Mouse (Mus musculus) lung, postnatal 4 days (tissue): ENCODE data around the gene Tmem116.

Experiments used
- DNase-seq, 2 experiments: peaks; one replicate each; pipeline ENCODE4 v3.0.0; 2021

Gene Tmem116

DNA sequence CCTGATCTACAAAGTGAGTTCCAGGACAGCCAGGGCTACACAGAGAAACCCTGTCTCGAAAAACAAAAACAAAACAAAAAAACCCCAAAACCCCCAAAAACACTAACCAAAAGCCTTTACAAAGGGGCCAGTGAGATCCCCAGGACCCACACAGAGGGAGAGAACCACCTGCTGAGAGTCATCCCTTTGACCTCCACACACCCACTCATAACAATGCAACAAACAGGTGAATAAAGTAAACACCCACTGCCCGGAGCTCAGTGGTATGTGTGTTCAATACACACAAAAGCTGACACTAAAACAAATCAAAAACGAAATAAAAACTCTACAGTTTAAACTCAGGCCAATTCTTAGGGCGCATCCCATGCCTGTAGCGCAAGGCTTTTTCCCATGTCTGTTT is 88.4 kb downstream of the Tmem116 start:
- no peak for DNase-seq

DNA sequence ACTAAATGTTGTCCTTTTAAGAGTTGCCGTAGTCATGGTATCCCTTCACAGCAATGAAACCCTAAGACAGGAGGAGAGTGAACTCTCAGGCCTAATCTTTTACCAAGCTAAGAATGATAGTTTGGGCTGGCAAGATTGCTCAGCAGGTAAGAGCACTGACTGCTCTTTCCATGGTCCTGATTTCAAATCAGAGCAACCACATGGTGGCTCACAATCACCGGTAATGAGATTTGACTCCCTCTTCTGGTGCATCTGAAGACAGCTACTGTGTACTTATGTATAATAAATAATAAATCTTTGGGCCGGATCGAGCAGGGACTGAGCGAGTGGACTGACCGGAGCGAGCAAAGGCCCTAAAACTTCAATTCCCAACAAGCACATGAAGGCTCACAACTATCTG is 89.5 kb downstream of the Tmem116 start:
- no peak for DNase-seq

DNA sequence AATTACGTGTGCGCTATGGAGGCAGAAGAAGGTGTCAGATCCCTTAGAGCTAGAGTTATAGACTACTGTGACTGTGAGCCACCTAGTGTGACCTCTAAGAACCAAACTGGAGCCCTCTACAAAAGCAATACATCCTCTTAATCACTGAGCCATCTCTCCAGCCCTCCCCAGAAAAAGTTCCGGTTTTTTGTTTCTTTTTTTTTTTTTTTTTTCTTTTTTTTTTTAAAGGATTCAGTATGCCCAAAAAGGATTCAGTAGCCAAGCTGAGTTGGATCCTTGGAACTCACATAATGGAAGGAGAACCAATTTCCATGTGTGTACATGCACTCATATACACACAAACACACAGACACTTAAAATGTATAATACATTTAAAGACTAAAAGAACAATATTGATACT is 91.7 kb downstream of the Tmem116 start:
- no peak for DNase-seq

DNA sequence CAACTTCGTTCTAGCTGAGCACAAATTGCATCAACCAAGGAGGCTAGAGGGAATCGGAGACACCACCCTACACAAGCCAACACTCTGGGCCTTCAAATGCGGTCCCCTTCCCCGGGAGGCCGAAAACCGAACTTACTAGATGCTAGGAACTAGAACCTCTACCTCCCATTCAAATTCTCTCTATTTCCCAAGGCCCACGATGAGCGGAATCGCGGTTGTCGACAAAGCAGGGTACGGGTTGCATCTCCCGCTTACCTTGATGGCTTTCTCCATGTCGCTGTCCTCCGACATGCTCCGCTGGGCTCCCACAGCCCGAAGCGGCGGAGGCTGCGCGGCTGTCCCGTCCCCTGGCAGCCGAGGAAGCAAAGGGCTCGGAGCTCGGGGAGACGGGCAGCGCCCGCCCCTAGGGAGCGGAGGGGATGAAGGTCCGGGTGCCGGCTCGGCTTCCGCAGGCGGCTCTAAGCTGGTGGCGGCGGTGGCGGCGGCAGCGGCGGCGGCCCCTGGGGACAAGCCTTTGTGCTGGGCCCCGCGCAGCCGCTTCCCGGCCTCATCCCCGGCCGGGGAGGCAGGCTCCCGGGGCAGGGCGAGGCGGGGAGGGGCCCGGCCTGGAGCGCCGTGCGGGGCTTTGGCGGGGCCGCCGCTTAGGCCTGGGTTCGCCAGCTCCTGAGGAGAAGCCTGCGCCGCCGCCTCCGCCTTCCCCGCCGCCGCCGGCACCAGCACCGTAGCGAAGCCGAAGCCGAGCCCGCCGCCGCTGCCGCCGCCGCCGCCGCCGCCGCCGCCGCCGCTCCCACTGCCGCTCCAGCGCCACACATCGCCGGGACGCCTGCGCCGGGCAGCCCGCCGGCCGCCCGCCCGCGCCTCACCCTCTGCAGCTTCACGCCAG is 93.5 kb downstream of the Tmem116 start, which contains the start of the genes Adam1a and Gm42878:
TSS of gene Adam1a (minus strand) at position 573 of the 883 bp plus-strand sequence.
TSS of gene Gm42878 (minus strand) at position 573 of the 883 bp plus-strand sequence.
- DNase-seq, result peak; percentile 60 to 69

DNA sequence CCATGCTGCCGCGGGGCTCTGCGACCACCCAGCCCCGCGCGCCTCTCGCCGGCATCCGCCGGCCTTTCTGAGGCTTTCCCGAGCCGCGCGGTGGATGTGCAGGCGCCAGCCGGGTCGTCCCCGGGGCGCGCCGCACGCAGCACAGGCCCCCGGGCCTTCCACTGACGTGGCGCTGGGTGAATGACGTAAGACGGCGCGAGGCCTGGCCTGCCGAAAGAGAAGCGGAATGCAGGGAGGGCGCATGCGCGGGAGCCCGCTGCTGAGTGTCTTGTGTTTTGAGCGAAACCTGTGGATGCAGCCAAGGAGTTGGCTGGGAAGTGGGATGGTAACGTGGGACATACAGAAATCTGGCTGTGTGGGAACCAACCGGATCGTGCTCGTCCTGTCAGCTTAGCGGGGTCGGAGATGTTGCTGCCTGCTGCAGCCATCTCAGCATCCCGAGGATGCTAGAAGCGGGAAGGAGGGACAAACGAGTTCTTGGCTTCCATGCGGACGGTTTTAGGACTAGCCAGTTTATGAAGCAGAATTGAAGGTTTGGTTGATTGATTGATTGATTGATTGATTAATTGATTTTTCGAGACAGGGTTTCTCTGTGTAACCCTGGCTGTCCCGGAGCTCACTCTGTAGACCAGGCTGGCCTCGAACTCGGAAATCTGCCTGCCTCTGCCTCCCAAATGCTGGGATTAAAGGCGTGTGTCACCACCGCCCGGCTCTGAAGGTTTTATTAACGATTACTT is 94.3 kb downstream of the Tmem116 start, which contains the start of gene Mapkapk5:
TSS of gene Mapkapk5 (minus strand) at position 113 of the 737 bp plus-strand sequence.
- peak; percentile 98 for DNase-seq

DNA sequence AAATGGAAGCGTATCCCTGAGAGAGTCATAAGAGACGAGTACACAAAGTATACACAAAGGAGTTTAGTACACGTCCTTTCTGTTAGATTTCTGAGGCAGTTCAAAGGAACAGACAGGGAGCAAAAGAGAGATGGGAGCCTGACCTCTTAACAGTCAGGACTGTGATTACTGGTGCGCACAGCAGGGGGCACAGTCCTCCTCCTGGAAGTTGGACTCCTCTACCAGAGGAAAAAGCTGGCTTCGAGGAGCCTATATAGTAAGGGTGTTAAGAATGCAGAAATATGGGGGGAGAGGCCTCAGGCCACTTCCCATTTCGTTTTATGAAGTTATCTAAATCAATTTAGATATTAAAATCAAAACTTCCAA is 94.8 kb downstream of the Tmem116 start:
- peak; percentile 67 to 73 for DNase-seq

DNA sequence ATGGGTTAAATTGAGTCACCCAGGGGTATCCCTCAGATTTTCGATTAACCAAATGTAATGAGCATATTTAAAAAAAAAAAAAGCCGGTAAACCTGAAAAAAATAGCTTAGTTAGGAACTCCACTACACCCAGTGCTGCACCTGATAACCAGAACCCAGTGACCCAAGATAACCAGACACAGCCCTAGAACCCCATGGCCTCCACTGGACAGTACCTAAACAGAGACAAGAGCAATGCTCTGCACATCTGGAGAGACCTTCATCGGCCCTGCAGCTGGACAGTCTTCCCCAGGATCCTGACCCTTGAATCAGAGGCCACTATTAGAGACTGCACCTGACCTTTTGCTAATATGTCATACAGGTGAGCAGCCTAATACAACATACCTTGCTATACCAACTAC is 95.4 kb downstream of the Tmem116 start:
- no peak for DNase-seq

DNA sequence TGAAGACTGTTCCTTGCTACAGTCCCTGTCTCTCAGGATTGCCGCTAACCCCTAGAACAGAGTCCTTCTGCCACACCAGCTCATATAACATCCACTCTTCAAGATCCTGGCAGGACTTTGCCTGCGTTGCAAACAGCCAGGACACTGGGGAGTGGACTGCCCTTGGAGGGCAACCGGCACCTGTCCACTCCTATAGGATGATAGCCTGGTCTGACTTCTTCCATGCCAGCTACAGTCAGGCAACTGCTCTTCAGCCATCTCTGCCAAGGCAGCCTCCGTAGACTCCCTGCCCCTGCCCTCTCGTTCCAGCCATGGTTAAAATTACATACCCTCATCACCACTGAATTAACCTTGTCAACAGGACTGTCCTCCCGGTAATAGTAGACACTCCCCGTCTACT is 97.5 kb downstream of the Tmem116 start:
- DNase-seq, result no peak

DNA sequence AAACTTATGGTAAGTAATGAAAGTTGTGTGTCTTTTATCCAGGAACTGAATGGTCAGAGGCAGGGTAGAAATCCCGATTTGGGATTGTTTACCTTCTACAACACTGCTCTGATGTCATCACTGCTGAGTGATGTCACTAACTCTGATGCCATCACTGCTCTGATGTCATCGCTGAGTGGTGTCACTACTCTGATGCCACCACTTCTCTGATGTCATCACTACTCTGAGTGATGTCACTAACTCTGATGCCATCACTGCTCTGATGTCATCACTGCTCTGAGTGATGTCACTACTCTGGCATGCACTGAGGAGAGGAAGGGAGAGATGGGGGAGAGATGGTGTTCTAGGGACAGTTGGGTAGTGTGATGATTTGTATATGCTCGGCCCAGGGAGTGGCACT is 110.7 kb downstream of the Tmem116 start:
- no peak for DNase-seq

DNA sequence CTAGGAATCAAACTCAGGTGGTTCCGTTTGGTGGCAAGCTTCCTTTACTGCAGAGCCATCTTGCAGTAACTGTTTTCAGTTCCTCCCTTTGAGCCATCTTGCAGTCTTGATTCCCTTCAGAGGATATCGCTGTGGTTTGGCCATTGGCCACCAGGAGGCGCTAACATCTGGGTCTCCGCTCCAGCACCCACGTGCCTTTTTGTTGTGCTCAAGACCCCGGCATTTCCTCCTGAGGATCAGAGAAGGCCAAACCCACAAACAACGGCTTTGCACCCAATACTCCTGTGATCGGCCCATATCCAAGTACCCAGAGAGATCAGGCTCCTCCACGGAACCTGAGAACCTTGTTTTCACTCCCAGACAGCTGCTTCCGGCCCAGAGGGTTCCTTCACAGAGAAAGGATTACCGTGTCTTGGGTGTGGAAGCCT is 112.8 kb downstream of the Tmem116 start:
- peak; percentile 90 to 94 for DNase-seq

DNA sequence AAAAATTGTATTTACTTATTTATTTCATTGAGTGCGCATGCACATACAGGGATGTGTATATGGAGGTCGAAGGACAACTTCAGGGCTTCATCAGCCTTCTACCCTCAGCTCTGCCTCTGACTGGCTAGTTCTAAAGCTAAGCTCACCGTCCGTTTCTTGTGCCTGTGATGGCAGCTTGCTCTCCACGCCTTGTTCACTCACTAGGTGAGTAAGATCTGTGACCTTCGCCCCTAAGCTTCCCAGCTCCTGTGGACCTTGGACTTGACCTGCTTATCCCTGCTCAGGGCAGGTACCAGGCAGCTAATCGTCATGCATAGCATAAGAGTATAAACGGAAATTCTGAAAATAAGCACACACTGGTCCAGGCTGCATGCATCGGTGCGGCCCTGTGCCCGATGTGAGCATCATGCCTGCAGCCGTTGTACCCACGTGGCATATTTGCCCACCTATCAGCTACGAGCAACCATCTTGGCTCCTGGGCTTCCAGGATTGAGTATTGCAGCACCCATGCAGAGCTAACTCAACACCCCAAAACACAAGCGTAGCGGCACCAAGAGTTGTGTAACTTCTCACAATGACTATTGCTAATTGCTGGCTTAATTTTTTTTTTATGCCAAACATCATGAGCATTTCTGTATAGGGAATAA is 114.5 kb downstream of the Tmem116 start:
- DNase-seq, result no peak

DNA sequence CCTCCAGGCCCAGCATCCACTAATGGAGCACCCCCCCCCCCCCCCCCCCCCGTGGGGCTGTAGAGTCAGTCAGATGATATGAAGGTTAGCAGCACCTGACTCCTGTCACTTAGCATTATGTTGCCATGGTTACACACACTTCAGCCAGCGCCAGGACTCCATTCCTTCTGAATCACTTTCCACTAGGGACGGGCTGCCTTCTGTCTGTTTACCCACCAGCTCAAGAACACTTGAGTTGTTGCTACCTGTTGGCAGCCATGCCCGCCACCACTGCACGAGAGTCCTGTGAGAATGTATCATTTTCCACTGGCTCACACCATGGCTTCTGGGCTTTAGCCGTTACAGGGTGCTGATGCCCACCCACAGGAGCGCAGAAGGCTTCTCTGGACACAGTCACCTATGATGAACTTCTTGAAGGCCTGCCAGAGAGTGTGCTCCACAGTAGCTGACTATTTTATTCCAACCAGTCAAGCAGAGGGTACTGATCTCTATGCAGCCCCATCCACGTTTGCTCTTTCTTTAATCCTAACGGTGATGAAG is 118.3 kb downstream of the Tmem116 start:
- DNase-seq, result peak; percentile 60 to 85

DNA sequence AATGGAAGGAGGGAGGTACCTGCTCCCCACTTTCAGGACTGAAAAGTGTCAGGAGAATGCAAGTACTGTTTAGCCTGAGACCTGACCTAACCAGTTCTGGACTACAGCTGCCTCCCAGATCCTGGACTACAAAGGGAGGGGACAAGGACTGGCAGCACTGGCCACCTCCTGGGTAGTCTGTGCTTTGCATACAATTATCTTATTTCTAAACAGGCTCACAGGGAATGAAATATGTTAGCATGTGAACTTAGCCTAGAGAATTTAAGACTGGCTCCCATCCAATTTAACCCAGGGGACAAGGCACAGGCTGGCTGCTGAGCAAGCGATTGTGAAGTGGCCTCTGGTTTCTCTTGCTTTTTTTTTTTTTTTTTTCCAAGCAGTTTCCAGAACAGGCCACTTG is 119.1 kb downstream of the Tmem116 start:
- no peak for DNase-seq
